ENCODE assay signal across 22 mouse cellular contexts in the genomic region with DNA sequence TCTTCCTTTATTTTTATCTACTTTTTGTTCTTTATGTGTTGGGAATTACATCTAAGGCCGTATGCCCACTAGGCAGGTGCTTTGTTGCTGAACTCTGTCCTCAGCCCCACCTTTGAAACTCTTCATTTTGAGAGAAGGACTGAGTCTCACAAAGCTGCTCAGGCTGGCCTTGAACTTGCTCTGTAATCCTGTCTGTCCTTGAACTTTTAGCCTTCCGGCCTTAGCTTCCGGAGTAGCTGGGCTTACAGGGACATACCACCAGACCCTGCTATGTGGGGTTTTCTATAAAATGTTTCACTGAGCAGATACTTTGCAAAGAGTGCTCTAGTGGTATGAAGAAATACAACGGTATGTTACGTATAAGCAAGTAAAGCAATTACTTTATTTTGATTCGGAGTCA.
DNase-seq lines count a peak whose midpoint lies in the region; ATAC-seq and TF ChIP-seq lines count a peak whose summit lies in the region.
"Had no signal": no experiment of that assay in that cellular context is flagged by ENCODE, and none has a peak within 500 bp of the region (broad histone marks: within the 10 kb centered on the region; RNA-seq: fewer than 3 reads in every experiment).

No protein-coding gene starts in this region.

- no peak overlapping the region for H3K27ac ChIP-seq in forebrain, embryonic 11.5 days (ENCODE audit: low read depth, low read length)
- H3K27ac ChIP-seq in forebrain, embryonic 13.5 days, result no peak overlapping the region
- H3K27ac ChIP-seq in liver, embryonic 11.5 days (ENCODE audit: low read depth, low read length), result no peak overlapping the region
- H3K27ac ChIP-seq in liver, postnatal 0 days (ENCODE audit: low read depth), result no peak overlapping the region
- H3K27ac ChIP-seq: embryonic facial prominence, embryonic 10.5 days; embryonic facial prominence, embryonic 12.5 days; forebrain, embryonic 12.5 days; forebrain, embryonic 15.5 days had no signal

- no peak for TF ChIP-seq CTCF in liver, postnatal 0 days (IDR thresholded peaks at IDR 0.05; ENCODE audit: low read depth)

- H3K9me3 ChIP-seq in forebrain, embryonic 11.5 days (ENCODE audit: control insufficient read depth, low read length), result no peaks in the 10 kb centered on the region
- H3K9me3 ChIP-seq in forebrain, embryonic 13.5 days (replicated peaks), result no peaks in the 10 kb centered on the region
- H3K9me3 ChIP-seq in liver, embryonic 11.5 days (ENCODE audit: control insufficient read depth, low read length), result no peaks in the 10 kb centered on the region
- no peaks in the 10 kb centered on the region for H3K9me3 ChIP-seq in liver, postnatal 0 days (ENCODE audit: low read length)
- H3K9me3 ChIP-seq: embryonic facial prominence, embryonic 10.5 days; embryonic facial prominence, embryonic 12.5 days; forebrain, embryonic 12.5 days; forebrain, embryonic 15.5 days had no signal

- no peak for ATAC-seq in forebrain, embryonic 11.5 days (replicated peaks; ENCODE audit: low FRiP score)
- no peak for ATAC-seq in forebrain, embryonic 13.5 days
- ATAC-seq in liver, embryonic 11.5 days (replicated peaks; ENCODE audit: low FRiP score), result no peak
- ATAC-seq in liver, postnatal 0 days, result no peak
- no peak for ATAC-seq in granulocyte monocyte progenitor cell, adult 5-6 weeks (replicated peaks; ENCODE audit: poor library complexity, severe bottlenecking)
- ATAC-seq: CD4-positive, CD25-positive, alpha-beta regulatory T cell, adult 4 months; forebrain, embryonic 15.5 days; forebrain, postnatal 0 days had no signal

- no peaks in the 10 kb centered on the region for H3K27me3 ChIP-seq in forebrain, embryonic 11.5 days (ENCODE audit: control insufficient read depth, insufficient read depth, low read length)
- no peaks in the 10 kb centered on the region for H3K27me3 ChIP-seq in forebrain, embryonic 13.5 days
- H3K27me3 ChIP-seq in liver, embryonic 11.5 days (replicated peaks; ENCODE audit: control insufficient read depth, insufficient read depth, low read length), result no peaks in the 10 kb centered on the region
- H3K27me3 ChIP-seq in liver, postnatal 0 days (ENCODE audit: insufficient read depth, low read length), result no peaks in the 10 kb centered on the region
- H3K27me3 ChIP-seq: CH12.LX; embryonic facial prominence, embryonic 12.5 days; forebrain, embryonic 12.5 days; forebrain, embryonic 15.5 days had no signal

- peak; percentile 33 for DNase-seq in forebrain, embryonic 11.5 days (ENCODE audit: low spot score)
- DNase-seq in liver, embryonic 11.5 days (ENCODE audit: low spot score), result peak; percentile 0
- DNase-seq in liver, postnatal 0 days, result no peak
- peak; percentile 15 for DNase-seq in ZHBTc4 (ENCODE audit: low read depth, low spot score)
- DNase-seq: adrenal gland, adult 2 months; adrenal gland, postnatal 10 days; adrenal gland, postnatal 25 days; B cell, adult 2 months; cerebellum, adult 11-12 months; cerebellum, adult 2 months; cerebellum, adult 9-10 months; cerebellum, postnatal 10 days; cerebellum, postnatal 25 days; forebrain, postnatal 0 days had no signal

- H3K4me3 ChIP-seq in forebrain, embryonic 11.5 days (ENCODE audit: low read depth, low read length), result no peak overlapping the region
- H3K4me3 ChIP-seq in forebrain, embryonic 13.5 days, result no peak overlapping the region
- H3K4me3 ChIP-seq in liver, embryonic 11.5 days (ENCODE audit: low read depth, low read length), result no peak overlapping the region
- H3K4me3 ChIP-seq in liver, postnatal 0 days (ENCODE audit: low read depth, low read length), result no peak overlapping the region
- H3K4me3 ChIP-seq: embryonic facial prominence, embryonic 10.5 days; embryonic facial prominence, embryonic 12.5 days; forebrain, embryonic 12.5 days; forebrain, embryonic 15.5 days had no signal

- H3K36me3 ChIP-seq in forebrain, embryonic 11.5 days (ENCODE audit: control insufficient read depth, insufficient read depth, low read length), result no peaks in the 10 kb centered on the region
- H3K36me3 ChIP-seq in forebrain, embryonic 13.5 days (ENCODE audit: poor library complexity, severe bottlenecking), result no peaks in the 10 kb centered on the region
- H3K36me3 ChIP-seq in liver, embryonic 11.5 days (ENCODE audit: control insufficient read depth, insufficient read depth, low read length), result no peaks in the 10 kb centered on the region
- no peaks in the 10 kb centered on the region for H3K36me3 ChIP-seq in liver, postnatal 0 days (replicated peaks; ENCODE audit: insufficient read depth, low read length)
- H3K36me3 ChIP-seq: embryonic facial prominence, embryonic 10.5 days; embryonic facial prominence, embryonic 12.5 days; forebrain, embryonic 12.5 days; forebrain, embryonic 15.5 days had no signal

- no peak overlapping the region for H3K9ac ChIP-seq in forebrain, embryonic 11.5 days (ENCODE audit: low read length)
- H3K9ac ChIP-seq in forebrain, embryonic 13.5 days, result no peak overlapping the region
- no peak overlapping the region for H3K9ac ChIP-seq in liver, embryonic 11.5 days (ENCODE audit: low read depth, low read length)
- H3K9ac ChIP-seq in liver, postnatal 0 days (replicated peaks), result no peak overlapping the region
- H3K9ac ChIP-seq: embryonic facial prominence, embryonic 12.5 days; forebrain, embryonic 12.5 days; forebrain, embryonic 15.5 days; forebrain, postnatal 0 days had no signal

- 92% methylated on average over 6 of the region's 6 CpGs for WGBS in forebrain, embryonic 11.5 days
- whole genome bisulfite sequencing in forebrain, embryonic 13.5 days, result 89% methylated on average over 6 of the region's 6 CpGs
- 92% methylated on average over 6 of the region's 6 CpGs for WGBS in liver, embryonic 11.5 days
- WGBS in liver, postnatal 0 days (ENCODE audit: insufficient replicate concordance), result 79% methylated on average over 6 of the region's 6 CpGs

- TF ChIP-seq EP300 in liver, postnatal 0 days (IDR thresholded peaks at IDR 0.05; ENCODE audit: low read depth), result no peak

- H3K4me2 ChIP-seq in forebrain, embryonic 11.5 days (ENCODE audit: low read depth, low read length, severe bottlenecking), result no peak overlapping the region
- H3K4me2 ChIP-seq in forebrain, embryonic 13.5 days, result no peak overlapping the region
- no peak overlapping the region for H3K4me2 ChIP-seq in liver, embryonic 11.5 days
- no peak overlapping the region for H3K4me2 ChIP-seq in liver, postnatal 0 days (ENCODE audit: low read depth, low read length)
- H3K4me2 ChIP-seq: embryonic facial prominence, embryonic 12.5 days; forebrain, embryonic 12.5 days; forebrain, embryonic 15.5 days had no signal

- H3K4me1 ChIP-seq in forebrain, embryonic 11.5 days (replicated peaks; ENCODE audit: control insufficient read depth, insufficient read depth, low read length), result no peaks in the 10 kb centered on the region
- no peaks in the 10 kb centered on the region for H3K4me1 ChIP-seq in forebrain, embryonic 13.5 days
- H3K4me1 ChIP-seq in liver, embryonic 11.5 days (replicated peaks; ENCODE audit: control insufficient read depth, insufficient read depth, low read length), result no peaks in the 10 kb centered on the region
- no peaks in the 10 kb centered on the region for H3K4me1 ChIP-seq in liver, postnatal 0 days (ENCODE audit: insufficient read depth)
- H3K4me1 ChIP-seq: embryonic facial prominence, embryonic 10.5 days; forebrain, embryonic 12.5 days; forebrain, embryonic 15.5 days had no signal
